Mouse (Mus musculus) liver, embryonic 11.5 days (tissue): Measurements from ENCODE around the gene Lce1k. TPM values are rescaled to one million over a fixed set of nuclear protein-coding genes. Genes with fewer than 3 reads are reported as not detected.
"Not testable (repeated sequence)": the region's sequence is repeated elsewhere in the genome, so short reads cannot be mapped to it uniquely, and the experiment has no call there.

ENCODE experiments used
- ATAC-seq: fragments of 200-750 bp; cut with Nextera tagmentation; replicated peaks from 2 replicates; pipeline ENCODE4 v1.8.0; 2017; ENCODE audit warnings: moderate number of reproducible peaks, mild to moderate bottlenecking, moderate TSS enrichment, moderate library complexity; ENCODE audit not compliant: low FRiP score
- DNase-seq: peaks from one replicate; pipeline ENCODE4 v3.0.0-alpha.2; 2017; ENCODE audit warnings: low spot score
- H3K27ac ChIP-seq: fragments of 300-500 bp; sonication (generic); 2 replicates; pipeline ENCODE4 v1.5.1; 2014; ENCODE audit warnings: mild to moderate bottlenecking, low read depth, low read length, control low read depth
- H3K27me3 ChIP-seq: fragments of 300-500 bp; sonication (generic); replicated peaks from 2 replicates; pipeline ENCODE4 v1.6.1; 2014; ENCODE audit warnings: low read length, mixed read lengths; ENCODE audit not compliant: control insufficient read depth, insufficient read depth
- H3K36me3 ChIP-seq: fragments of 300-500 bp; sonication (generic); 2 replicates; pipeline ENCODE4 v1.6.1; 2014; ENCODE audit warnings: mild to moderate bottlenecking, low read length, moderate library complexity, mixed read lengths; ENCODE audit not compliant: control insufficient read depth, insufficient read depth
- H3K4me1 ChIP-seq: fragments of 300-500 bp; sonication (generic); replicated peaks from 2 replicates; pipeline ENCODE4 v1.6.1; 2014; ENCODE audit warnings: low read length, mixed read lengths; ENCODE audit not compliant: control insufficient read depth, insufficient read depth
- H3K4me2 ChIP-seq: fragments of 300-500 bp; sonication (generic); 2 replicates; pipeline ENCODE4 v1.6.1; 2014; ENCODE audit warnings: mild to moderate bottlenecking, control low read depth, moderate library complexity
- H3K4me3 ChIP-seq: fragments of 300-500 bp; sonication (generic); 2 replicates; pipeline ENCODE4 v1.5.1; 2014; ENCODE audit warnings: low read depth, low read length, control low read depth
- H3K9ac ChIP-seq: fragments of 300-500 bp; sonication (generic); 2 replicates; pipeline ENCODE4 v1.6.1; 2014; ENCODE audit warnings: low read depth, low read length, control low read depth
- H3K9me3 ChIP-seq: fragments of 300-500 bp; sonication (generic); 2 replicates; pipeline ENCODE4 v1.6.1; 2016; ENCODE audit warnings: low read length, inconsistent platforms, mixed read lengths; ENCODE audit not compliant: control insufficient read depth
- WGBS: fragments of 180-500 bp; shearing (Covaris S2); extraction: QIAGEN DNeasy Blood & Tissue Kit; methylation state at CpG from one replicate; pipeline ENCODE4 v1.1.7; 2014; 5-methylcytosine and 5-hydroxymethylcytosine counted together
- polyA plus RNA-seq: library from polyadenylated mRNA; unstranded; fragments of >200 nt; fragmentation: Nextera tagmentation; extraction: Ambion mirVana; gene quantifications from 2 replicates; pipeline ENCODE4 v1.2.1, GENCODE M21; 2014

Gene Lce1k
- not detected in 2 replicates for polyA plus RNA-seq

- ATAC-seq (no peak), DNase-seq (no peak)
- no peaks in the 10 kb centered on the region for H3K27me3 ChIP-seq
- no peak within 1 kb of the TSS for H3K9ac ChIP-seq
- H3K4me1 ChIP-seq, result no peaks in the 10 kb centered on the region
- H3K27ac ChIP-seq, result no peak within 1 kb of the TSS
- H3K36me3 ChIP-seq, result no peaks in the 10 kb centered on the region
- H3K4me2 ChIP-seq, result no peak within 1 kb of the TSS
- H3K9me3 ChIP-seq, result no peaks in the 10 kb centered on the region
- H3K4me3 ChIP-seq, result no peak within 1 kb of the TSS
Observed at GRCm38 (mm10) chr3:92807791-92808190, at the start of gene Lce1k. TSS of gene Lce1k (minus strand) at chr3:92807891.

DNA sequence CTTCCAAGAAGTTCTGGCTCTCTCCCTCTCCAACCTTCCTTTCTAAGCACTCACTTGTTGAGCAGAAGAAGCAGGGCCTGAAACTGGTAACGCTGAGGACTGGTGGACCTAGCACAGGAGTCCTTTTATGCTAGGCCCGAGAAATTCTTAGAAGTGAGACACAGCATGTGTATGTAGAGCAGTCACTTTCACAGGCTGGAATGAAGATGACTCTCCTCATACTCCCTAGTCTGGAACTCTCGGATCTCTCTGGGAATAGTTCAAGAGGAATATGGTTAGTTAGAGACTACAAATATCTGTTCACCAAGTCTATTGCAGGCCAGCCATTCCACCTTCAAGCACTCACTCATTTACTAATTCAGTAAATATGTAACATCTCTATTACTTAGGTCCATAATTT, 43.5 kb upstream of the Lce1k start, which contains the start of gene Lce1l:
Gene Lce1l, minus strand, starts transcription at position 101 of the 400 bp plus-strand sequence.
- WGBS, result 77% methylated on average over 3 of the region's 3 CpGs
- no peaks in the 10 kb centered on the region for H3K27me3 ChIP-seq
- H3K9me3 ChIP-seq, result no peaks in the 10 kb centered on the region
- H3K4me1 ChIP-seq, result no peaks in the 10 kb centered on the region
- ATAC-seq (no peak), DNase-seq (no peak)
- H3K4me2 ChIP-seq, result no peak within 1 kb of the TSS
- H3K9ac ChIP-seq, result no peak within 1 kb of the TSS
- H3K36me3 ChIP-seq, result no peaks in the 10 kb centered on the region
- H3K4me3 ChIP-seq, result no peak within 1 kb of the TSS
- H3K27ac ChIP-seq, result no peak within 1 kb of the TSS

- Histone ChIP-seq H3K27me3 (no peaks in the 10 kb centered on the region), H3K4me2 (no peak within 1 kb of the TSS), H3K4me3 (no peak within 1 kb of the TSS), H3K9me3 (no peaks in the 10 kb centered on the region), H3K27ac (no peak within 1 kb of the TSS), H3K9ac (no peak within 1 kb of the TSS), H3K4me1 (no peaks in the 10 kb centered on the region), H3K36me3 (no peaks in the 10 kb centered on the region)
- DNase-seq (no peak), ATAC-seq (no peak)
- WGBS, result 45% methylated on average over 1 of the region's 1 CpGs
Observed at GRCm38 (mm10) chr3:92827108-92827507, 19.4 kb upstream of the Lce1k start, which contains the start of gene Kprp. TSS of gene Kprp (minus strand) at chr3:92827247.

DNA sequence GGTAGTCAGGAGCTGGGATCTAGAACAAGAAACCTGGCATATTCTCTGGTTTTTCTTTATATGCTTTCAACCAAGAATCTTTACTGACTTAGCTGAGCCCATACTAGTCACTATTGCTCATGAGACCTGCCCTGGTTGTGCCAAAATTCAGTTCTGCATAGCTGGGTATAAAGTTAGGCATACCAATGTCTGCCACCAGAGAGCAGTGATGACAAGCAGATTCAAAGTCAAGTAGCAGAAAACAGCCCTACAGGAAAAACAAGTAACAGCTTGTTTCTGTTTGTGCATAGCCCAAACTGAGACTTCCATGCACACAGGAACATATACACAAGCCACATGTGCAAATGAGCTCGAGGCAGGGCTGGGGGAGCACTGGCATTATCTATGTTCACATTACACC, 18.1 kb upstream of the Lce1k start:
- Histone ChIP-seq H3K4me3 (no peak overlapping the region), H3K4me2 (no peak overlapping the region), H3K36me3 (no peaks in the 10 kb centered on the region), H3K9ac (no peak overlapping the region), H3K27me3 (no peaks in the 10 kb centered on the region), H3K27ac (no peak overlapping the region), H3K9me3 (no peaks in the 10 kb centered on the region), H3K4me1 (no peaks in the 10 kb centered on the region)
- ATAC-seq (no peak), DNase-seq (no peak)
- WGBS, result 40% methylated on average over 1 of the region's 1 CpGs

DNA sequence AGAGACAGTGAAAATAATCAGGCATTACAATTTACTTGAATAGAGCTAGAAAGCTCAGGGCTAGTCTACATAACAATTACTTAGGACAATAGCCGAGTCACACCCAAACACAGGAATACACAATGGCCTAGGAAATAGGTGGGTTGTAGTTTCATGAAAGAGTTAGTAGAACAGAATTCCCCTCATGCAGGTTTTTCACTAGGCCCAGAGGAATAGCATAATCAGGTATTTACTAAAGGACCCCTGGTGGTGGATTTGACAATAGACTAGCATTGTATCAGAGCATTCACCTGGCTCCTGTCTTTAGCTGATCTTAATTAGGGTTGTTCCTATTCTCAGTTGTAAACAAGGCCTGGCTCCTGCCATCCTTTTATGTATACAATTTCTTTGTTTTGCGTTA, 8.3 kb upstream of the Lce1k start:
- not testable (repeated sequence) for H3K36me3 ChIP-seq, H3K27ac ChIP-seq, H3K4me3 ChIP-seq, DNase-seq, H3K9ac ChIP-seq, H3K4me1 ChIP-seq, H3K9me3 ChIP-seq, ATAC-seq, H3K27me3 ChIP-seq, H3K4me2 ChIP-seq
- 82% methylated on average over 2 of the region's 2 CpGs for WGBS

DNA sequence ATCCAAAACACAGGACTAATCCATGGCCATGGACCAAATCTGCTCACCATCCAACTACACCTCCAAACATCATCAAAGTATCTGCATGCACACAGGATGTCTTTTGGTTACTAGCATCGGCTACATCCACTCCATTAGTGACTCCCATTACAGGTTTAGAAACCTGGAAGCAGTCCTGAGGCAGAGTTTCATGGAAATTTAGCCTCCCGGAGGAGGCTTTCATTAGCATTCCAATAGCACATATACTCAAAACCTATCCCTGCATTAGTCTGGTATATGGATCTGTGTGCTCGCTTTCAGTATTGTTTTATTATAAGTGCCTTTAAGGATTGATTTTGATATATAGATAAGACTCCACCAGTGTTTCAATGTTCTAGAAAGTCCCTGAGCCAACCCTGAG, 7.9 kb upstream of the Lce1k start:
- DNase-seq, result no peak
- H3K27me3 ChIP-seq, result no peaks in the 10 kb centered on the region
- H3K9me3 ChIP-seq, result no peaks in the 10 kb centered on the region
- ATAC-seq, result no peak
- H3K4me3 ChIP-seq, result no peak overlapping the region
- H3K27ac ChIP-seq, result no peak overlapping the region
- 87% methylated on average over 3 of the region's 3 CpGs for WGBS
- H3K4me1 ChIP-seq, result no peaks in the 10 kb centered on the region
- no peaks in the 10 kb centered on the region for H3K36me3 ChIP-seq
- H3K4me2 ChIP-seq, result no peak overlapping the region
- no peak overlapping the region for H3K9ac ChIP-seq

DNA sequence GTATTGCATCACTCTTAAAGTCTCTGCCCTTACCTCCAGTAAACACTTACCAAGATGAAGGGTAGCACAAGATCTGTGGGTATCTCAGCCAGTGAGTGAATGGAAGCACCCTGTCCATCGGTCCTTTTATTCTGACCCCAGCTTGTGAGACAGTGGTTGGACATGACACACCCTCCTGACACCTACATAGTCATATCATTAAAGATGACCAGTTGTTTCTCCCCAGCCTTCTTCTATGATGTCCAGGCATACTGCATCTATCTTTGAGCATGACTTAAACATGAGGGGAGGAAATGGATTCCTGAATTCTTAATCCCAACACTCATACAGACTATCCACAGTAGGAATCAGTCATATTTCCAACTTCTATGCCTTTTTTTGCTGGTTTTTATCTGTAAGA, 17.3 kb downstream of the Lce1k start, which contains the start of gene Lce1j:
Gene Lce1j, minus strand, starts transcription at position 101 of the 400 bp plus-strand sequence.
- Histone ChIP-seq H3K4me2 (no peak within 1 kb of the TSS), H3K4me1 (no peaks in the 10 kb centered on the region), H3K9me3 (no peaks in the 10 kb centered on the region), H3K27me3 (no peaks in the 10 kb centered on the region), H3K4me3 (no peak within 1 kb of the TSS), H3K36me3 (no peaks in the 10 kb centered on the region), H3K27ac (no peak within 1 kb of the TSS), H3K9ac (no peak within 1 kb of the TSS)
- ATAC-seq (no peak), DNase-seq (no peak)
- 87% methylated on average over 1 of the region's 1 CpGs for WGBS

DNA sequence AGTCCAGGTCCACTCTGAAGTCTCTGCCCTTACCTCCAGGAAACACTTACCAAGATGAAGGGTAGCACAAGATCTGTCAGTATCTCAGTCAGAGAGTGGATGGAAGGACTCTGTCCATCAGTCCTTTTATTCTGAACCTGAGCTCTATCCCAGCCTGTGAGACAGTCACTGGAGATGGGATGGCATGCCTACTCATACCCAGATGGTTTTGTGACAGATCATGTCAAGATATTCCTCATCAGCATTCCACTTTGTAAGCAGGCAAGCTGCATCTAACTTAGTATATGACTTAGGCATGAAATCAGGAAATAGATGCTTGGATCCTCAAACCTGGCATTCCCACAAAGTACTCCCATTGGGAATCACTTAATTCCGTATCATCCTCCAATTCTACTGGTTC, 28.9 kb downstream of the Lce1k start, which contains the start of gene Lce1i:
Gene Lce1i, minus strand, starts transcription at position 101 of the 400 bp plus-strand sequence.
- Histone ChIP-seq H3K9ac (no peak within 1 kb of the TSS), H3K4me3 (no peak within 1 kb of the TSS), H3K4me1 (no peaks in the 10 kb centered on the region), H3K9me3 (no peaks in the 10 kb centered on the region), H3K36me3 (no peaks in the 10 kb centered on the region), H3K27me3 (no peaks in the 10 kb centered on the region), H3K4me2 (no peak within 1 kb of the TSS), H3K27ac (no peak within 1 kb of the TSS)
- 74% methylated on average over 1 of the region's 1 CpGs for WGBS
- no peak for ATAC-seq
- DNase-seq, result no peak

DNA sequence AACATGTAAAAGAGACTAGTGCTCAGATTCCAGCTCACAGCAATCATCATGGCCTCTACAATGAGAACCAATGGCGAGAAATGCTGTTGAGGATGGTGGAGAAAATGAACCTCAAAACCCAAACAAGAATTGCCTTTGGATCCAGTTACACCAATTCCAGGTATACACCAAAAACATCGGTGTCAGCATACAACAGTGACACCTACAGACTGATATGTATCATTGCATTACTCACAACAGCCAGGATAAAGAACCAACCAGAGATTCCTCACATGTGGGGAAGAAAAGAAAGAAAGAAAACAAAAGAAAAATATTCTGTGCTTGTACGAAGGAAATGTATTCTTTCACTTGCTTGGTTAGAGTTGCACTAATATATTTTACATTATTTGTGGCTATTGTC, 36.1 kb downstream of the Lce1k start:
- Histone ChIP-seq H3K27ac (no peak overlapping the region), H3K36me3 (no peaks in the 10 kb centered on the region), H3K9ac (no peak overlapping the region), H3K4me1 (no peaks in the 10 kb centered on the region), H3K4me3 (no peak overlapping the region), H3K4me2 (no peak overlapping the region), H3K27me3 (no peaks in the 10 kb centered on the region), H3K9me3 (no peaks in the 10 kb centered on the region)
- DNase-seq (no peak), ATAC-seq (no peak)
- WGBS, result 18% methylated on average over 3 of the region's 3 CpGs
